Mouse (Mus musculus): ENCODE results near the gene Tcf20.

DNA sequence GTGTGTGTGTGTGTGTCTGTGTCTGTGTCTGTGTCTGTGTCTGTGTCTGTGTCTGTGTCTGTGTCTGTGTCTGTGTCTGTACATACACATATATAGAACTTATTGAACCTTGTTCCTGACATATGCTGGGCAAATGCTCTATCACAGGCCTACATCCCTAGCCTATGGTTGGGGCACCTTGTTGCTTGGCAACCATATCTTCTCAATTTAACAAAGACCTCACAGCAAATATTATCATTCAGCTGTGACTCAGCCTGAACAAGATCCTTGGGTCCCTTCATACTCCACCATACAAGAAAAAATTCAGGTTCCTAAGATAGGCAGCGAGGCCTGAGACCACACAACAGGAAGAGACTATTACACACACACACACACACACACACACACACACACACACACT, 194.2 kb downstream of the Tcf20 start:
- TF ChIP-seq CTCF (IDR thresholded peaks at IDR 0.05; ENCODE audit: low read depth, low read length) (no peak), EP300 (IDR thresholded peaks at IDR 0.05; ENCODE audit: insufficient read depth, low read depth, low read length) (no peak), POLR2A (IDR thresholded peaks at IDR 0.05; ENCODE audit: insufficient read depth, low read length) (no peak)

Measured in ES-Bruce4 (cell line).